Mouse (Mus musculus): ENCODE measurements at regions not wholly inside any gene's neighbourhood (a gene's known extent, or its start where the extent isn't known, plus 50 kb on each side); places are given as distances from the start of the nearest gene placed in this dataset.

- no peak overlapping the region for H3K27ac ChIP-seq (ENCODE audit: insufficient read depth, low read depth, low read length)
- no peak for TF ChIP-seq POLR2A (IDR thresholded peaks at IDR 0.05; ENCODE audit: borderline replicate concordance, low read depth, low read length)
- TF ChIP-seq CTCF (IDR thresholded peaks at IDR 0.05; ENCODE audit: low read depth, low read length) = no peak
- no peaks in the 10 kb centered on the region for H3K4me1 ChIP-seq (ENCODE audit: control insufficient read depth, insufficient read depth, low read length)
- no peak overlapping the region for H3K4me3 ChIP-seq (ENCODE audit: insufficient read depth, low read length)
Observed at GRCm38 (mm10) chr4:124199884-124200844, 282.3 kb upstream of the 4930535I16Rik start.

GRCm38 (mm10) chr4:124198832-124199231 is 281.0 kb upstream of the 4930535I16Rik start:
- no peaks in the 10 kb centered on the region for H3K4me1 ChIP-seq (ENCODE audit: control insufficient read depth, insufficient read depth, low read length)
- H3K4me3 ChIP-seq (ENCODE audit: insufficient read depth, low read length) = no peak overlapping the region
- no peak overlapping the region for H3K27ac ChIP-seq (ENCODE audit: insufficient read depth, low read depth, low read length)
- no peak for TF ChIP-seq CTCF (IDR thresholded peaks at IDR 0.05; ENCODE audit: low read depth, low read length)

- Histone ChIP-seq H3K27ac (ENCODE audit: insufficient read depth, low read depth, low read length) (no peak overlapping the region), H3K4me3 (ENCODE audit: insufficient read depth, low read length) (no peak overlapping the region), H3K4me1 (ENCODE audit: control insufficient read depth, insufficient read depth, low read length) (no peaks in the 10 kb centered on the region)
- TF ChIP-seq CTCF (IDR thresholded peaks at IDR 0.05; ENCODE audit: low read depth, low read length) (no peak), POLR2A (IDR thresholded peaks at IDR 0.05; ENCODE audit: borderline replicate concordance, low read depth, low read length) (no peak)
Observed at GRCm38 (mm10) chr4:124196711-124197110, 278.9 kb upstream of the 4930535I16Rik start.

- TF ChIP-seq CTCF (IDR thresholded peaks at IDR 0.05; ENCODE audit: low read depth, low read length) = no peak
- no peak for TF ChIP-seq POLR2A (IDR thresholded peaks at IDR 0.05; ENCODE audit: borderline replicate concordance, low read depth, low read length)
- Histone ChIP-seq H3K4me1 (ENCODE audit: control insufficient read depth, insufficient read depth, low read length) (no peaks in the 10 kb centered on the region), H3K4me3 (ENCODE audit: insufficient read depth, low read length) (no peak overlapping the region), H3K27ac (ENCODE audit: insufficient read depth, low read depth, low read length) (no peak overlapping the region)
Observed at GRCm38 (mm10) chr4:124193059-124193721, 275.4 kb upstream of the 4930535I16Rik start.

GRCm38 (mm10) chr4:124190775-124191174 is 273.0 kb upstream of the 4930535I16Rik start:
- Histone ChIP-seq H3K4me1 (ENCODE audit: control insufficient read depth, insufficient read depth, low read length) (no peaks in the 10 kb centered on the region), H3K4me3 (ENCODE audit: insufficient read depth, low read length) (no peak overlapping the region), H3K27ac (ENCODE audit: insufficient read depth, low read depth, low read length) (no peak overlapping the region)
- TF ChIP-seq POLR2A (IDR thresholded peaks at IDR 0.05; ENCODE audit: borderline replicate concordance, low read depth, low read length) = no peak

GRCm38 (mm10) chr4:124189993-124190385 is 272.2 kb upstream of the 4930535I16Rik start:
- TF ChIP-seq POLR2A (IDR thresholded peaks at IDR 0.05; ENCODE audit: borderline replicate concordance, low read depth, low read length) (no peak), CTCF (IDR thresholded peaks at IDR 0.05; ENCODE audit: low read depth, low read length) (no peak)
- Histone ChIP-seq H3K27ac (ENCODE audit: insufficient read depth, low read depth, low read length) (no peak overlapping the region), H3K4me3 (ENCODE audit: insufficient read depth, low read length) (no peak overlapping the region), H3K4me1 (ENCODE audit: control insufficient read depth, insufficient read depth, low read length) (no peaks in the 10 kb centered on the region)

- Histone ChIP-seq H3K27ac (ENCODE audit: insufficient read depth, low read depth, low read length) (no peak overlapping the region), H3K4me1 (ENCODE audit: control insufficient read depth, insufficient read depth, low read length) (no peaks in the 10 kb centered on the region), H3K4me3 (ENCODE audit: insufficient read depth, low read length) (no peak overlapping the region)
- TF ChIP-seq POLR2A (IDR thresholded peaks at IDR 0.05; ENCODE audit: borderline replicate concordance, low read depth, low read length) (no peak), CTCF (IDR thresholded peaks at IDR 0.05; ENCODE audit: low read depth, low read length) (no peak)
Observed at GRCm38 (mm10) chr4:124189352-124189992, 271.6 kb upstream of the 4930535I16Rik start.

- TF ChIP-seq POLR2A (IDR thresholded peaks at IDR 0.05; ENCODE audit: borderline replicate concordance, low read depth, low read length) (no peak), CTCF (IDR thresholded peaks at IDR 0.05; ENCODE audit: low read depth, low read length) (no peak)
- Histone ChIP-seq H3K4me3 (ENCODE audit: insufficient read depth, low read length) (no peak overlapping the region), H3K27ac (ENCODE audit: insufficient read depth, low read depth, low read length) (no peak overlapping the region), H3K4me1 (ENCODE audit: control insufficient read depth, insufficient read depth, low read length) (no peaks in the 10 kb centered on the region)
Observed at GRCm38 (mm10) chr4:124187108-124187507, 269.3 kb upstream of the 4930535I16Rik start.

GRCm38 (mm10) chr4:124181335-124181734 is 263.5 kb upstream of the 4930535I16Rik start:
- no peak overlapping the region for H3K27ac ChIP-seq (ENCODE audit: insufficient read depth, low read depth, low read length)
- no peaks in the 10 kb centered on the region for H3K4me1 ChIP-seq (ENCODE audit: control insufficient read depth, insufficient read depth, low read length)
- H3K4me3 ChIP-seq (ENCODE audit: insufficient read depth, low read length) = no peak overlapping the region
- TF ChIP-seq POLR2A (IDR thresholded peaks at IDR 0.05; ENCODE audit: borderline replicate concordance, low read depth, low read length) = no peak
- TF ChIP-seq CTCF (IDR thresholded peaks at IDR 0.05; ENCODE audit: low read depth, low read length) = no peak
